Mouse (Mus musculus) spleen, adult 2 months (tissue): ENCODE results near the gene Babam2. TPM values are rescaled to one million over a fixed set of nuclear protein-coding genes. Genes with fewer than 3 reads are reported as not detected.

Experiments used
- DNase-seq, 2 experiments: peaks; one replicate each; pipeline versions ENCODE4 v3.0.0 to v3.0.0-alpha.2; 2012 to 2021; ENCODE audit warnings: low spot score in 2 of 2, low read depth in 1 of 2
- H3K27ac ChIP-seq: fragments of 200-500 bp; 2 replicates; pipeline ENCODE4 v1.5.1; 2012; ENCODE audit warnings: low read length, inconsistent platforms; ENCODE audit not compliant: insufficient read depth
- H3K27me3 ChIP-seq: fragments of 200-500 bp; 2 replicates; pipeline ENCODE4 v1.6.1; 2012; ENCODE audit warnings: mild to moderate bottlenecking, moderate library complexity, low read length, inconsistent platforms; ENCODE audit not compliant: control insufficient read depth, insufficient read depth
- H3K36me3 ChIP-seq: fragments of 200-500 bp; 2 replicates; pipeline ENCODE4 v1.6.1; 2012; ENCODE audit warnings: mild to moderate bottlenecking, low read length, inconsistent platforms; ENCODE audit not compliant: control insufficient read depth, insufficient read depth
- H3K4me1 ChIP-seq: fragments of 200-500 bp; 2 replicates; pipeline ENCODE4 v1.6.1; 2011; ENCODE audit warnings: inconsistent platforms; ENCODE audit not compliant: control insufficient read depth, insufficient read depth, insufficient read length
- H3K4me3 ChIP-seq: fragments of 200-500 bp; 2 replicates; pipeline ENCODE4 v1.5.1; 2011; ENCODE audit warnings: mild to moderate bottlenecking, inconsistent platforms; ENCODE audit not compliant: insufficient read depth, insufficient read length; ENCODE audit errors: extremely low read depth
- CTCF ChIP-seq: fragments of 200-500 bp; IDR thresholded peaks from 2 replicates; pipeline ENCODE4 v1.5.1; 2011; ENCODE audit warnings: mild to moderate bottlenecking, inconsistent platforms; ENCODE audit not compliant: insufficient read depth, insufficient read length, insufficient replicate concordance; ENCODE audit errors: extremely low read depth
- POLR2A ChIP-seq: fragments of 200-500 bp; IDR thresholded peaks from 2 replicates; pipeline ENCODE4 v1.6.1; 2011; ENCODE audit warnings: low read depth, low read length, inconsistent platforms
- WGBS: fragments of 180-500 bp; shearing (Covaris S2); methylation state at CpG from one replicate; pipeline ENCODE4 v1.1.7; 2018; 5-methylcytosine and 5-hydroxymethylcytosine counted together
- polyA plus RNA-seq: library from polyadenylated mRNA; depleted of rRNA; stranded (reverse); fragments of >200 nt; gene quantifications from 2 replicates; pipeline ENCODE4 v1.2.3, GENCODE M21; 2012

Babam2 gene
- polyA plus RNA-seq, 1 experiment, result 12.2 TPM

- Histone ChIP-seq H3K27ac (no peak overlapping the region), H3K4me3 (no peak overlapping the region), H3K4me1 (no peaks in the 10 kb centered on the region), H3K27me3 (no peaks in the 10 kb centered on the region), H3K36me3 (no peaks in the 10 kb centered on the region)
- TF ChIP-seq POLR2A (no peak), CTCF (no peak)
- DNase-seq, result no peak
- WGBS, result 78% methylated on average over 3 of the region's 3 CpGs
Measured at GRCm38 (mm10) chr5:32001771-32002170, 304.3 kb downstream of the Babam2 start.

GRCm38 (mm10) chr5:32008401-32008800, 310.9 kb downstream of the Babam2 start:
- no peak overlapping the region for H3K27ac ChIP-seq
- H3K27me3 ChIP-seq, result no peaks in the 10 kb centered on the region
- H3K4me1 ChIP-seq, result no peaks in the 10 kb centered on the region
- peaks cover 4% of the 10 kb centered on the region; the same call in 1 of the 2 replicates for H3K36me3 ChIP-seq
- TF ChIP-seq CTCF (no peak), POLR2A (no peak)
- H3K4me3 ChIP-seq, result no peak overlapping the region
- DNase-seq, result no peak
- 95% methylated on average over 3 of the region's 3 CpGs for WGBS

- H3K4me3 ChIP-seq, result no peak overlapping the region
- DNase-seq, result no peak
- WGBS, result 84% methylated on average over 4 of the region's 4 CpGs
- H3K4me1 ChIP-seq, result no peaks in the 10 kb centered on the region
- H3K27ac ChIP-seq, result no peak overlapping the region
- H3K36me3 ChIP-seq, result peaks cover 4% of the 10 kb centered on the region; the same call in 1 of the 2 replicates
- no peaks in the 10 kb centered on the region for H3K27me3 ChIP-seq
- TF ChIP-seq CTCF, result no peak
- TF ChIP-seq POLR2A, result no peak
Measured at GRCm38 (mm10) chr5:32010056-32010455, 312.6 kb downstream of the Babam2 start.

GRCm38 (mm10) chr5:32013053-32013452, 315.6 kb downstream of the Babam2 start:
- TF ChIP-seq POLR2A (no peak), CTCF (no peak)
- Histone ChIP-seq H3K4me1 (no peaks in the 10 kb centered on the region), H3K4me3 (no peak overlapping the region), H3K27me3 (no peaks in the 10 kb centered on the region), H3K36me3 (0 out of 2 replicates have a peak, but pooled peaks cover 1% of the 10 kb centered on the region), H3K27ac (no peak overlapping the region)
- WGBS, result 41% methylated on average over 2 of the region's 2 CpGs
- DNase-seq, result no peak

- Histone ChIP-seq H3K27me3 (no peaks in the 10 kb centered on the region), H3K4me1 (no peaks in the 10 kb centered on the region), H3K4me3 (no peak overlapping the region), H3K36me3 (peaks cover 1% of the 10 kb centered on the region; the same call in 1 of the 2 replicates), H3K27ac (no peak overlapping the region)
- DNase-seq, result no peak
- no peak for TF ChIP-seq POLR2A
- TF ChIP-seq CTCF, result no peak
- 85% methylated on average over 7 of the region's 7 CpGs for WGBS
Measured at GRCm38 (mm10) chr5:32014786-32015185, 317.3 kb downstream of the Babam2 start.

- DNase-seq, result no peak
- WGBS, result 75% methylated on average over 9 of the region's 9 CpGs
- no peak overlapping the region for H3K27ac ChIP-seq
- no peak for TF ChIP-seq POLR2A
- TF ChIP-seq CTCF, result no peak
- no peaks in the 10 kb centered on the region; the same call in 1 of the 2 replicates for H3K36me3 ChIP-seq
- no peaks in the 10 kb centered on the region for H3K27me3 ChIP-seq
- H3K4me1 ChIP-seq, result no peaks in the 10 kb centered on the region
- no peak overlapping the region for H3K4me3 ChIP-seq
Measured at GRCm38 (mm10) chr5:32015949-32016478, 318.5 kb downstream of the Babam2 start.

- Histone ChIP-seq H3K36me3 (no peaks in the 10 kb centered on the region; the same call in 1 of the 2 replicates), H3K4me3 (no peak overlapping the region), H3K4me1 (no peaks in the 10 kb centered on the region), H3K27ac (no peak overlapping the region), H3K27me3 (no peaks in the 10 kb centered on the region)
- TF ChIP-seq POLR2A (no peak), CTCF (no peak)
- WGBS, result 88% methylated on average over 3 of the region's 3 CpGs
- DNase-seq, result no peak
Measured at GRCm38 (mm10) chr5:32017686-32018085, 320.2 kb downstream of the Babam2 start.
